Mouse (Mus musculus) hindbrain, embryonic 10.5 days (tissue): ENCODE results near the gene Lrrc74a. TPM values are rescaled to one million over a fixed set of nuclear protein-coding genes. Genes with fewer than 3 reads are reported as not detected.

Experiments used
- polyA plus RNA-seq: library from polyadenylated mRNA; unstranded; fragments of >200 nt; fragmentation: Nextera tagmentation; extraction: Ambion mirVana; gene quantifications from 2 replicates; pipeline ENCODE4 v1.2.1, GENCODE M21; 2016

Lrrc74a gene
- polyA plus RNA-seq, 1 experiment from 2014 or later = not detected

Other genes with a start within 250 kb of the Lrrc74a start
- gene Vash1, start 55.7 kb upstream of the Lrrc74a start, polyA plus RNA-seq = 21.1 and 27.4 TPM in 2 replicates
- gene Angel1, start 7.9 kb upstream of the Lrrc74a start, polyA plus RNA-seq = 14.7 and 14.8 TPM in 2 replicates
- 20.3 and 34.2 TPM in 2 replicates for gene Irf2bpl, start 150.4 kb downstream of the Lrrc74a start, polyA plus RNA-seq
- 33.9 and 35.2 TPM in 2 replicates for gene Cipc, start 212.7 kb downstream of the Lrrc74a start, polyA plus RNA-seq